Mouse (Mus musculus) megakaryocyte, adult 5-6 weeks (primary cell): ENCODE results near the gene Tomm70a. TPM values are rescaled to one million over a fixed set of nuclear protein-coding genes. Genes with fewer than 3 reads are reported as not detected.

ENCODE experiments used
- ATAC-seq: 2 replicates; pipeline ENCODE4 v1.8.0; 2016; ENCODE audit warnings: mild to moderate bottlenecking, inconsistent platforms; ENCODE audit not compliant: poor library complexity, severe bottlenecking
- total RNA-seq, 2 experiments: library from RNA; stranded (forward) in 1 of 2; stranded (reverse) in 1 of 2; fragments of 153-499, 151-499 nt in 1 of 2; fragments of 221-1000, 200-1000 nt in 1 of 2; gene quantifications; 2 replicates each; pipeline versions ENCODE4 v1.2.3 to v1.2.4; 2015 to 2017

The Tomm70a gene
- total RNA-seq (2015) (32.9 and 33.7 TPM in 2 replicates), total RNA-seq (2017) (27.1 and 32.0 TPM in 2 replicates)

- ATAC-seq = peak; percentile 96
Observed at GRCm38 (mm10) chr16:57120913-57121815, at the start of gene Tomm70a. Gene Tomm70a (plus strand): TSS chr16:57121703.

GRCm38 (mm10) chr16:57075986-57076385 is 45.5 kb upstream of the Tomm70a start:
- no peak for ATAC-seq

- no peak for ATAC-seq
Observed at GRCm38 (mm10) chr16:57079577-57079976, 41.9 kb upstream of the Tomm70a start.

GRCm38 (mm10) chr16:57092460-57092859 is 29.0 kb upstream of the Tomm70a start:
- peak; percentile 78 for ATAC-seq

GRCm38 (mm10) chr16:57092911-57093605 is 28.4 kb upstream of the Tomm70a start:
- ATAC-seq = no peak

GRCm38 (mm10) chr16:57098468-57099144 is 22.9 kb upstream of the Tomm70a start:
- no peak for ATAC-seq

GRCm38 (mm10) chr16:57099572-57100237 is 21.8 kb upstream of the Tomm70a start:
- ATAC-seq = no peak

- ATAC-seq = no peak
Observed at GRCm38 (mm10) chr16:57101174-57101573, 20.3 kb upstream of the Tomm70a start.

GRCm38 (mm10) chr16:57106185-57106960 is 15.1 kb upstream of the Tomm70a start:
- ATAC-seq = no peak

GRCm38 (mm10) chr16:57116066-57116465 is 5.4 kb upstream of the Tomm70a start:
- no peak for ATAC-seq

GRCm38 (mm10) chr16:57117562-57117961 is 3.9 kb upstream of the Tomm70a start:
- no peak for ATAC-seq

GRCm38 (mm10) chr16:57121816-57122415 is 413 bp downstream of the Tomm70a start:
- ATAC-seq = no peak

- ATAC-seq = peak; percentile 16; the same call in 1 of the 2 replicates
Observed at GRCm38 (mm10) chr16:57122682-57123445, 1.4 kb downstream of the Tomm70a start.

GRCm38 (mm10) chr16:57126268-57126667 is 4.8 kb downstream of the Tomm70a start:
- ATAC-seq = no peak

GRCm38 (mm10) chr16:57127825-57128224 is 6.3 kb downstream of the Tomm70a start:
- no peak for ATAC-seq

GRCm38 (mm10) chr16:57130752-57131400 is 9.4 kb downstream of the Tomm70a start:
- ATAC-seq = peak; percentile 53

GRCm38 (mm10) chr16:57131544-57131943 is 10.0 kb downstream of the Tomm70a start:
- ATAC-seq = no peak

- peak; percentile 85 for ATAC-seq
Observed at GRCm38 (mm10) chr16:57132326-57132725, 10.8 kb downstream of the Tomm70a start.
